Mouse (Mus musculus) lung, adult 2 months (tissue): ENCODE data around the gene Patj.

ENCODE experiments used
- CTCF ChIP-seq: fragments of 200-500 bp; IDR thresholded peaks from 2 replicates; pipeline ENCODE4 v1.5.1; 2011; ENCODE audit warnings: mild to moderate bottlenecking, low read length, control low read depth; ENCODE audit not compliant: insufficient read depth
- POLR2A ChIP-seq: fragments of 200-500 bp; IDR thresholded peaks from 2 replicates; pipeline ENCODE4 v1.6.1; 2011; ENCODE audit warnings: low read depth, mild to moderate bottlenecking, control low read depth, low read length, borderline replicate concordance; ENCODE audit errors: extremely low read depth

DNA sequence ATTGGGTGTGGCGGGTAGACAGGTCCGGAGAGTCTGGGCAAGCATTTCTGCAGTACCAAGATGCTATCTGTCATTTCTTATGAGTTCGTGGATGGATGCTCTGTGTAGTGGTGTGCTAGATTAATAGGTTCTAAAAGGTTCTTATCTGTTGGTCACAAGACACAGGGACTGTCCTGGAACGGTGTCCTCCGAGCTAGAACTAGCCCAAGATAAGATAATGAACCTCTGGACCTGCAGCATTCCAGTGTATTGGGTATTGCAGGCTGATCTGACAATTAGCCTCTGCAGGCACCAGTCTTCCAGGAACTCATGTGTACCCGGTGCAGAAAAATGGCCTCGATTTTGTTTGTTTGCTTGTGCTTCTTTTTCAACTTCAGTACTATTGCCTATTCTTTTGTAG, 333.1 kb downstream of the Patj start:
- TF ChIP-seq CTCF (no peak), POLR2A (no peak)
